Mouse (Mus musculus): ENCODE measurements around the gene Als2cr12.

- TF ChIP-seq POLR2A (IDR thresholded peaks at IDR 0.05; ENCODE audit: borderline replicate concordance, low read depth, low read length), result no peak
- TF ChIP-seq CTCF (IDR thresholded peaks at IDR 0.05; ENCODE audit: low read depth, low read length), result no peak
Observed at GRCm38 (mm10) chr1:58610166-58610565, 85.6 kb downstream of the Als2cr12 start.

Measured in bone marrow macrophage, adult 2 months (primary cell).